In genomic region chr5:150262046-150262716, GRCm38 (mm10) we compare ENCODE assay signal across 8 mouse cellular contexts.
DNase-seq lines count a peak whose midpoint lies in the region; ATAC-seq lines count a peak whose summit lies in the region.

No protein-coding gene starts in this region.

- H3K4me2 ChIP-seq in forebrain, embryonic 13.5 days, result peak overlapping the region; percentile 78
- peak overlapping the region; percentile 23; the same call in 1 of the 2 replicates for H3K4me2 ChIP-seq in kidney, embryonic 16.5 days (replicated peaks; ENCODE audit: low read depth, low read length)
- peak overlapping the region; percentile 42 for H3K4me2 ChIP-seq in stomach, embryonic 16.5 days (ENCODE audit: low read depth, low read length)

- H3K27ac ChIP-seq in forebrain, embryonic 13.5 days, result no peak overlapping the region
- no peak overlapping the region for H3K27ac ChIP-seq in forebrain, embryonic 10.5 days
- H3K27ac ChIP-seq in kidney, embryonic 16.5 days (ENCODE audit: low read length), result no peak overlapping the region
- peak overlapping the region; percentile 38 for H3K27ac ChIP-seq in stomach, embryonic 16.5 days (ENCODE audit: low read length)

- no peak for DNase-seq in forebrain, embryonic 10.5 days (ENCODE audit: extremely low spot score, low spot score)
- DNase-seq in right cerebral cortex, postnatal 25 days, result peak; percentile 51
- no peak for DNase-seq in right cerebral cortex, postnatal 10 days (ENCODE audit: low spot score in 2 of 2)
- DNase-seq in adrenal gland, adult 8-10 months, result no peak
- no peak for DNase-seq in testis, postnatal 14 days (ENCODE audit: low spot score)

- H3K4me1 ChIP-seq in forebrain, embryonic 13.5 days, result peaks cover 22% of the 10 kb centered on the region
- H3K4me1 ChIP-seq in forebrain, embryonic 10.5 days, result peaks cover 20% of the 10 kb centered on the region
- H3K4me1 ChIP-seq in kidney, embryonic 16.5 days (ENCODE audit: insufficient read depth, low read length), result peaks cover 45% of the 10 kb centered on the region
- H3K4me1 ChIP-seq in stomach, embryonic 16.5 days (ENCODE audit: control insufficient read depth, insufficient read depth, low read length), result peaks cover 32% of the 10 kb centered on the region

- no peaks in the 10 kb centered on the region for H3K9me3 ChIP-seq in forebrain, embryonic 13.5 days (replicated peaks)
- H3K9me3 ChIP-seq in forebrain, embryonic 10.5 days, result no peaks in the 10 kb centered on the region
- no peaks in the 10 kb centered on the region for H3K9me3 ChIP-seq in kidney, embryonic 16.5 days (ENCODE audit: low read length)
- no peaks in the 10 kb centered on the region for H3K9me3 ChIP-seq in stomach, embryonic 16.5 days (replicated peaks; ENCODE audit: control insufficient read depth, low read length)

- WGBS in forebrain, embryonic 13.5 days, result 71% methylated on average over 16 of the region's 16 CpGs
- 84% methylated on average over 16 of the region's 16 CpGs for WGBS in forebrain, embryonic 10.5 days
- 68% methylated on average over 16 of the region's 16 CpGs for WGBS in kidney, embryonic 16.5 days
- WGBS in stomach, embryonic 16.5 days, result 74% methylated on average over 16 of the region's 16 CpGs

- H3K4me3 ChIP-seq in forebrain, embryonic 13.5 days, result peak overlapping the region; percentile 51
- H3K4me3 ChIP-seq in forebrain, embryonic 10.5 days, result no peak overlapping the region
- H3K4me3 ChIP-seq in kidney, embryonic 16.5 days (ENCODE audit: low read length), result no peak overlapping the region
- peak overlapping the region; percentile 17; the same call in 1 of the 2 replicates for H3K4me3 ChIP-seq in stomach, embryonic 16.5 days (replicated peaks; ENCODE audit: low read length)

- no peak for ATAC-seq in forebrain, embryonic 13.5 days
- no peak for ATAC-seq in kidney, embryonic 16.5 days (ENCODE audit: low FRiP score, low TSS enrichment)
- no peak for ATAC-seq in stomach, embryonic 16.5 days (ENCODE audit: insufficient read depth, low FRiP score)

- no peaks in the 10 kb centered on the region for H3K27me3 ChIP-seq in forebrain, embryonic 13.5 days
- peaks cover 16% of the 10 kb centered on the region for H3K27me3 ChIP-seq in forebrain, embryonic 10.5 days (ENCODE audit: poor library complexity, severe bottlenecking)
- no peaks in the 10 kb centered on the region for H3K27me3 ChIP-seq in kidney, embryonic 16.5 days (ENCODE audit: insufficient read depth, low read length)
- no peaks in the 10 kb centered on the region for H3K27me3 ChIP-seq in stomach, embryonic 16.5 days (ENCODE audit: control insufficient read depth, insufficient read depth, low read length)

- H3K9ac ChIP-seq in forebrain, embryonic 13.5 days, result peak overlapping the region; percentile 37; the same call in 1 of the 2 replicates
- no peak overlapping the region for H3K9ac ChIP-seq in kidney, embryonic 16.5 days (replicated peaks; ENCODE audit: low read length)
- H3K9ac ChIP-seq in stomach, embryonic 16.5 days (ENCODE audit: low read length), result peak overlapping the region; percentile 39; the same call in 1 of the 2 replicates

- H3K36me3 ChIP-seq in forebrain, embryonic 13.5 days (ENCODE audit: poor library complexity, severe bottlenecking), result no peaks in the 10 kb centered on the region
- no peaks in the 10 kb centered on the region for H3K36me3 ChIP-seq in forebrain, embryonic 10.5 days (replicated peaks)
- no peaks in the 10 kb centered on the region for H3K36me3 ChIP-seq in kidney, embryonic 16.5 days (ENCODE audit: insufficient read depth, low read length)
- no peaks in the 10 kb centered on the region for H3K36me3 ChIP-seq in stomach, embryonic 16.5 days (ENCODE audit: control insufficient read depth, insufficient read depth, low read length)

Comparison
In these comparisons a context has a peak if more than half of its experiments do, and no peak if none do; other contexts are left out.
1. H3K4me3 ChIP-seq: peak in forebrain, embryonic 13.5 days (single experiment) and stomach, embryonic 16.5 days (single experiment); none in forebrain, embryonic 10.5 days (single experiment) and kidney, embryonic 16.5 days (single experiment).
2. H3K4me2 ChIP-seq: peak in every context shown above with its lines; median percentile 78 in forebrain, embryonic 13.5 days; 42 in stomach, embryonic 16.5 days; 23 in kidney, embryonic 16.5 days.